In genomic region chr14:35227581-35227980, GRCm38 (mm10) we compare ENCODE assay signal across 16 mouse cellular contexts.
"Had no signal": no experiment of that assay in that cellular context is flagged by ENCODE, and none has a peak within 500 bp of the region (broad histone marks: within the 10 kb centered on the region; RNA-seq: fewer than 3 reads in every experiment).

No protein-coding gene starts in this region.

- DNase-seq: retina, postnatal 1 day; right cerebral cortex, adult 18-20 months; right cerebral cortex, postnatal 14 days; right cerebral cortex, postnatal 25 days; right cerebral cortex, postnatal 4 days; spleen, adult 18-20 months; thymus, adult 18-20 months; thymus, adult 2 months; thymus, postnatal 14 days; thymus, postnatal 25 days; thymus, postnatal 36 days; thymus, postnatal 4 days had no signal

- H3K36me3 ChIP-seq: neural tube, embryonic 13.5 days; neural tube, embryonic 15.5 days; stomach, embryonic 15.5 days had no signal

- H3K9me3 ChIP-seq: neural tube, embryonic 13.5 days; neural tube, embryonic 15.5 days; stomach, embryonic 15.5 days had no signal

- H3K4me3 ChIP-seq: neural tube, embryonic 13.5 days; neural tube, embryonic 15.5 days; stomach, embryonic 15.5 days had no signal

- H3K4me2 ChIP-seq: neural tube, embryonic 13.5 days; neural tube, embryonic 15.5 days; stomach, embryonic 15.5 days had no signal

- H3K27ac ChIP-seq: neural tube, embryonic 13.5 days; neural tube, embryonic 15.5 days; stomach, embryonic 15.5 days; stomach, postnatal 0 days had no signal

- H3K9ac ChIP-seq: neural tube, embryonic 13.5 days; neural tube, embryonic 15.5 days; stomach, embryonic 15.5 days had no signal

- H3K4me1 ChIP-seq: neural tube, embryonic 13.5 days; neural tube, embryonic 15.5 days; stomach, embryonic 15.5 days had no signal

- H3K27me3 ChIP-seq: neural tube, embryonic 13.5 days; neural tube, embryonic 15.5 days; stomach, embryonic 15.5 days had no signal
